Mouse (Mus musculus) limb, embryonic 12.5 days (tissue): ENCODE results near the gene Hist1h3c. TPM values are rescaled to one million over a fixed set of nuclear protein-coding genes. Genes with fewer than 3 reads are reported as not detected.
"Not testable (repeated sequence)": the region's sequence is repeated elsewhere in the genome, so short reads cannot be mapped to it uniquely, and the experiment has no call there.

Source experiments
- ATAC-seq: fragments of 200-750 bp; cut with Nextera tagmentation; 2 replicates; pipeline ENCODE4 v1.8.0; 2017; ENCODE audit warnings: low read depth, moderate TSS enrichment; ENCODE audit not compliant: insufficient number of reproducible peaks, insufficient read depth, low FRiP score, low TSS enrichment
- H3K27ac ChIP-seq: fragments of 300-500 bp; sonication (generic); 2 replicates; pipeline ENCODE4 v1.5.1; 2016; ENCODE audit warnings: mild to moderate bottlenecking, moderate library complexity
- H3K27me3 ChIP-seq: fragments of 300-500 bp; sonication (generic); 2 replicates; pipeline ENCODE4 v1.6.1; 2016; ENCODE audit warnings: mild to moderate bottlenecking, moderate library complexity
- H3K36me3 ChIP-seq: fragments of 300-500 bp; sonication (generic); 2 replicates; pipeline ENCODE4 v1.6.1; 2016; ENCODE audit warnings: mild to moderate bottlenecking, moderate library complexity
- H3K4me1 ChIP-seq: fragments of 300-500 bp; sonication (generic); replicated peaks from 2 replicates; pipeline ENCODE4 v1.6.1; 2016
- H3K4me2 ChIP-seq: fragments of 300-500 bp; sonication (generic); 2 replicates; pipeline ENCODE4 v1.6.1; 2016; ENCODE audit warnings: mild to moderate bottlenecking, moderate library complexity
- H3K4me3 ChIP-seq: fragments of 300-500 bp; sonication (generic); replicated peaks from 2 replicates; pipeline ENCODE4 v1.5.1; 2016; ENCODE audit warnings: mild to moderate bottlenecking
- H3K9ac ChIP-seq: fragments of 300-500 bp; sonication (generic); replicated peaks from 2 replicates; pipeline ENCODE4 v1.6.1; 2016; ENCODE audit warnings: mild to moderate bottlenecking, moderate library complexity
- H3K9me3 ChIP-seq: fragments of 300-500 bp; sonication (generic); 2 replicates; pipeline ENCODE4 v1.6.1; 2016; ENCODE audit warnings: mild to moderate bottlenecking, moderate library complexity
- WGBS: fragments of 180-500 bp; shearing (Covaris S2); methylation state at CpG from one replicate; pipeline ENCODE4 v1.1.7; 2016; 5-methylcytosine and 5-hydroxymethylcytosine counted together
- polyA plus RNA-seq: library from polyadenylated mRNA; unstranded; fragments of >200 nt; fragmentation: Nextera tagmentation; extraction: Ambion mirVana; gene quantifications from 2 replicates; pipeline ENCODE4 v1.2.1, GENCODE M21; 2016

Hist1h3c gene
- polyA plus RNA-seq, 1 experiment from 2014 or later = 20.7 TPM

DNA sequence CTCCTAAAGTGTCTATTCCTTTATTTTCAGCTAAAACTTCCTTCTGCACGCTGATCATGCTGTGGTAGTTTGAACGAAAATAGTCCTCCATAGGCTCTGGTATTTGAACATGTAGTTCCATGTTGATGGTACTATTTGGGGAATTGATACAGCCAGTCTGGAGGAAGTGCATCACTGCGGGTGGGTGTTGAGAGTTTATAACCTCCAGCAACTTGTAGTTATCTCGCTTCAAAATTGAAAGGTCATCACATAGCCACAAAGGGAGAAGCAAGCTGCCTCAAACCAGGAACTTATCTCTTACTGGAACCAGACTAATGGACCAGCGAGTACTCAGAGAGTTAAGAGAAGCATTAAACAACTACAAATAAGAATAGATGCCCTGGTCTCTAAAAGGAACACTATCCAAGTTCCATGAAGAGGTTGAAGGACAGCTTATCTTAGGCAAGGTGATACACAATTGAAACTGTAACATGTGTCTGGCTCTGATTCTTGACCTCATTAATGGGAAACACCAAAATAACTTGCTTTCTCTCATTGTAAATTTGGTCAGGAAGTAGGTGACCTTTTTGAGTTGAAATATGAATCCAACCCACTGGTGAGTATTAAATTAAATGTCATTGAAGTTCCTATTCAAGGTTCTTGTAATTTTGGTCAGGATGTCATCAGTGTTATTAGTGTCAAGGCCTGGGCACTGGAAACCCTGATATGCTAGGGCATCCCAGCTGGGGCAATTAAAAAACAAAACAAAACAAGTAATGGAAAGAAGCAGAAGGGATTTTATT, 28.9 kb downstream of the Hist1h3c start:
- 90% methylated on average over 5 of the region's 5 CpGs for WGBS
- 0 out of 2 replicates have a peak, but pooled peaks cover 4% of the 10 kb centered on the region for H3K4me1 ChIP-seq
- H3K9me3 ChIP-seq = no peaks in the 10 kb centered on the region
- no peaks in the 10 kb centered on the region for H3K36me3 ChIP-seq
- no peak overlapping the region for H3K4me3 ChIP-seq
- no peak overlapping the region for H3K9ac ChIP-seq
- ATAC-seq = no peak
- no peak overlapping the region for H3K27ac ChIP-seq
- no peaks in the 10 kb centered on the region for H3K27me3 ChIP-seq
- H3K4me2 ChIP-seq = no peak overlapping the region

DNA sequence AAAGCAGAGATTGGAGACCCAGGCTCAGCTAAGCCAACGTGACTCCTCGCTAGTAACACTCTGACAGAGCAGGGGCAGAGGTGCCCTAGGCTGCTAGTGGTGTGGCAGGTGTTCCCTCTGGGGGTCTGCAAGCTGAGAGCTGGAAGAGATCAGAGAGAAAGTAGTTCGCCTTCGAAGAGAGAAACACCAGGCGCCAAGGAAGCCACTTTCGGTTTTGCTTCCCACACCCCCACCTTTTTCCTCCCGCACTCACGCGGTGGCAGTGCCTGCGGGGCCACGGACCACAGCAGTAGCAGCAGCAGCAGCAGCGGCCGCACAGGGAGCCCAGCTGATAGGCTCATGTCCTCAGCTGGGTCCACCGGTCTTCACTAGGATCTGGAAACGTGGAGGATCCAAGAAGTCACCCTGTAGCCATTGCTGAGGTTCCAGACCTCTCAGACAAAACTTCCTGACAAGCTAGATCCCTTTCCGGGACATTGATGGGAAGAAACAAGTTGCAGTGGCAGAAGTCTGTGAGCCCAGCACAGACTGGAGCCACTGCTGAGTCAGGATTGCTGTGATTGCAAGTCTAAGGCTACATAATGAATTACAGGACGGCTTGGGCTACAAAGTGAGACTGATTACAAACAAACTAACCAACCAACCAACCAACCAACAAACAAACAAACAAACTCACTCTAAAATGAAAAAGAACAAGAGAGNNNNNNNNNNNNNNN, 34.9 kb downstream of the Hist1h3c start, which contains the start of gene Hfe:
Hfe (minus strand) TSS at position 481 of the 716 bp plus-strand sequence.
- H3K4me2 ChIP-seq = peak within 1 kb of the TSS; percentile 62
- H3K27ac ChIP-seq = peak within 1 kb of the TSS; percentile 67
- H3K36me3 ChIP-seq = no peaks in the 10 kb centered on the region
- peak within 1 kb of the TSS; percentile 55 for H3K9ac ChIP-seq
- H3K9me3 ChIP-seq = no peaks in the 10 kb centered on the region
- H3K4me3 ChIP-seq = peak within 1 kb of the TSS; percentile 37
- no peak for ATAC-seq
- peaks cover 27% of the 10 kb centered on the region for H3K4me1 ChIP-seq
- no peaks in the 10 kb centered on the region for H3K27me3 ChIP-seq
- under 1% methylated on average over 17 of the region's 17 CpGs for WGBS

DNA sequence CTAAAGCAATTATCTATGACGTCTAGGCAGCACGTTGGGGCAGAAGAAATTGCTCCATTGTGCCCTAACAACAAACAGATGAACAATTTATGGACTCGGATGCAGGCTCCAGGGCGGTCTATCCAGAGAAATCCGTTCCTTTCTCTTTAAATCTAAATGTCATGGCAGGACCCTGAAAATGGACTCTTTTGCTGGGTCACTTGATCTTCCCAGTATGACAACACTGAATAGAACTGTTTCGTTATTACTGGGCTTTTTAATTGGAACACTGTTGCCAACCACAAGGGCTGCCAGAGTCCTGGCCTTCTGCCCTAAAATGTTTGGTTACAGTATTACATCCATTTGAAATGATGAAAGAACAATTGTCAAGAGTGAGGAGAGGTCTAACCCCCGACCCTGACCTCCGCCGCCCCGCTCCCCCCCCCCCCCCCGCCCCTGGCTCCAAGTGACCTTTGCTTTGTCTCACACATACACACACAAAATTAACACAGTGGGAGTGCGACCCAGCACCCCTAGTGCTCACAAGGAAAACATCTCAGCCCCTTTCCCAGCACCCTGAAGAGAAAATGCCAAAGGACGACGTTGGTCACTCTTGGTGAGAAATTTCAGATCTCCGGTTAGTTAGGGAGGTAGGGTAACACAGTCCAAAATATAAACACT, 35.6 kb downstream of the Hist1h3c start:
- Histone ChIP-seq H3K4me1 (peaks cover 27% of the 10 kb centered on the region), H3K9me3 (no peaks in the 10 kb centered on the region), H3K27me3 (no peaks in the 10 kb centered on the region), H3K27ac (peak overlapping the region; percentile 67), H3K36me3 (no peaks in the 10 kb centered on the region), H3K4me3 (peak overlapping the region; percentile 37), H3K9ac (peak overlapping the region; percentile 55; the same call in 1 of the 2 replicates), H3K4me2 (peak overlapping the region; percentile 62)
- WGBS = 17% methylated on average over 11 of the region's 15 CpGs
- no peak for ATAC-seq

DNA sequence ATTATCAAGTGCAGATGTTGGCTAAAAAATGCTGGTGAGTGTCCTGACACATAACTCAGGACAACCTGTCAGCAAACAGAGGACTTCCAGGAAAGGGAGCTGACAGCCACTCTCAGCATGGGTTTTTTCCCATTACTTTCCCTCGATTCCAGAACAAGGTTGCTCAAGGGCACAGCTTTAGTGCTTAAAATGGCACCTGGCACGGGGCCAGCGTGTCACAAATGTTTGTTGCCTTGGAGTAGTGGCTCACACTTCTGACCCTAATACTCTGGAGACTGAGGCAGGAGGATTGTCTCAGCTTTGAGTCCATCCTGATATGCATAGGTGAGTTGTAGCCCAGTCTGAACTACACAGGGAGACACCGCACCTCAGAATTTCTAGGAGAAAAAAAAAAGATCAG, 36.7 kb downstream of the Hist1h3c start:
- Histone ChIP-seq H3K9me3 (no peaks in the 10 kb centered on the region), H3K4me1 (peaks cover 27% of the 10 kb centered on the region)

DNA sequence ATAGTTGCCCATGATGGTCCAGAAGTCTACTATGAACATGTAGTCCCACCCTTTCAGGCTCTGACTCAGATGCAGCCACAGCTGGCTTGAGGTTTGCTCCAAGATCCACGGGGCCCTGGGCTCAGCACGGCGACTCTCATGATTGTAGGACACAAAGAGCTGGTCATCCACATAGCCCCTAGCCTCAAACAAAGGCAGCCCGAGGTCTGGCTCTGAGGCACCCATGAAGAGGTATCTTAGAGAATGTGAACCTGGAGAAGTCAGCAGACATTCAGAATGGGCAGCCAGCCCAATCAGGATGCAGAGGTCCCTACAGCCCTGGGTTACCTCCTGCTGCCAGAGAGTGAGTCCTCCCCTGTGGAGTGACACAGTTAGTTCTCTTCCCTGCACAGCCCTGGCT, 37.4 kb downstream of the Hist1h3c start:
- no peaks in the 10 kb centered on the region for H3K9me3 ChIP-seq
- peaks cover 27% of the 10 kb centered on the region for H3K4me1 ChIP-seq
- no peaks in the 10 kb centered on the region for H3K27me3 ChIP-seq
- H3K9ac ChIP-seq = no peak overlapping the region
- H3K27ac ChIP-seq = peak overlapping the region; percentile 17; the same call in 1 of the 2 replicates
- no peak for ATAC-seq
- no peak overlapping the region for H3K4me2 ChIP-seq
- H3K4me3 ChIP-seq = no peak overlapping the region
- WGBS = 90% methylated on average over 4 of the region's 4 CpGs
- no peaks in the 10 kb centered on the region for H3K36me3 ChIP-seq

More for the DNA sequence above, 36.7 kb downstream of the Hist1h3c start:
- H3K4me2 ChIP-seq = no peak overlapping the region
- ATAC-seq = no peak
- no peaks in the 10 kb centered on the region for H3K36me3 ChIP-seq
- 55% methylated on average over 4 of the region's 4 CpGs for WGBS
- H3K9ac ChIP-seq = no peak overlapping the region
- no peaks in the 10 kb centered on the region for H3K27me3 ChIP-seq
- H3K4me3 ChIP-seq = no peak overlapping the region
- H3K27ac ChIP-seq = peak overlapping the region; percentile 7; the same call in 1 of the 2 replicates

DNA sequence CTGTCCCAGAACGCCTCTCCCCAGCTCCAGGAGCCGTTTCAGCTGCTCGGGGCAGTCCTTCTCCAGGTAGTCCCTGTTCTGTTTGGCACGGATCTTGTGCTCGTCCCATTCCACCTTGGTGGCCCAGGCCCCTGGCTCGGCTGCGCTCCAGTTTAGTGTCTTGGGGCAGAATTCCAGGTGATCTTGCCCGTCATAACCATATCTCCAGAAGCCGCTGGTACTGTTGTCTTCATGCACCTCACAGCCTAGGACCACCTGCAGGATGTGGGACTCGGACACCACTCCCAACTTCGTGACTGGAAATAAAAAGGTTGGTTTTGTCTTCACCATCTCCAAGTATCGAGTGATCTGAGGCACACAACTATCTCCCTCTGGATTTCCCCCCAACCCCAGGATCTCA, 38.6 kb downstream of the Hist1h3c start:
- no peak for ATAC-seq
- H3K9me3 ChIP-seq = no peaks in the 10 kb centered on the region

DNA sequence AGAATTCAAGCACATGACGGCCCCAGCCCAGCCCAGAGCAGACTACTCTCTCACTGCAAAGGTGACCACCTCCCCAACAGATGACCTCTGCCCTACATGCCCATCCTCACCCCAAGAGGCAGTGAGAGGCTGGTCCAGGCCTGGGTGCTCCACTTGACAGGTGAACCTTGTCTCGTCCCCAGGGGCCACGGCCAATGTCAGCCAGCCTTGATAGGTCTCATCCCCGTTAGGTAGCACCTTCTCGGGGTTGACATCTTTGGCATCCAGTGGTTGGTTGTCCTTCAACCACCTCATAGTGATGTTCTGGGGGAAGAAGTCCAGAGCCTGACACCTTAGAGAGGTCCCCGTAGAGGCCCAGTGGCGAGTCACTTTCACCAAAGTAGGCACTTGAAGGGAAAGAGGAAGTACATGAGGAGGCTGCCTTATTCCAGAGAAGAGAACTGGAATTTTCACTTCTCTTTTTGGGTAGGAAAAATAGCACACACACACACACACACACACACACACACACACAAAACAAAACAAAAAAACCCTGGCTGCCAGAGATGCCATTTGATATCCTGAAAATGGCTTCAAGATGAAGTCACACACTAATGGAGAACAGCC, 39.5 kb downstream of the Hist1h3c start:
- Histone ChIP-seq H3K9ac (no peak overlapping the region), H3K4me1 (peaks cover 28% of the 10 kb centered on the region), H3K27ac (no peak overlapping the region), H3K4me3 (no peak overlapping the region), H3K36me3 (no peaks in the 10 kb centered on the region), H3K9me3 (no peaks in the 10 kb centered on the region), H3K27me3 (no peaks in the 10 kb centered on the region), H3K4me2 (no peak overlapping the region)
- ATAC-seq = no peak
- 88% methylated on average over 7 of the region's 7 CpGs for WGBS

More for the DNA sequence above, 38.6 kb downstream of the Hist1h3c start:
- Histone ChIP-seq H3K4me2 (no peak overlapping the region), H3K27me3 (no peaks in the 10 kb centered on the region), H3K36me3 (no peaks in the 10 kb centered on the region), H3K4me1 (peaks cover 27% of the 10 kb centered on the region), H3K27ac (no peak overlapping the region), H3K9ac (no peak overlapping the region), H3K4me3 (no peak overlapping the region)
- 90% methylated on average over 12 of the region's 12 CpGs for WGBS

DNA sequence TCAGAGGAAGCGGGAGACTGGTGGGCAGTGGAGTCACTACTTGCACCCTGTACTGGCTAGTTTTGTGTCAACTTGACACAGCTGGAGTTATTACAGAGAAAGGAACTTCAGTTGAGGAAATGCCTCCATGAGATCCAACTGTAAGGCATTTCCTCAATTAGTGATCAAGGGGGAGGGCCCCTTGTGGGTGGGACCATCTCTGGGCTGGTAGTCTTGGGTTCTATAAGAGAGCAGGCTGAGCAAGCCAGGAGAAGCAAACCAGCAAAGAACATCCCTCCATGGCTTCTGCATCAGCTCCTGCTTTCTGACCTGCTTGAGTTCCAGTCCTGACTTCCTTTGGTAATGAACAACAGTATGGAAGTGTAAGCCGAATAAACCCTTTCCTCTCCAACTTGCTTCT, 42.6 kb downstream of the Hist1h3c start:
- H3K9ac ChIP-seq, H3K27me3 ChIP-seq, H3K4me3 ChIP-seq, H3K9me3 ChIP-seq, H3K36me3 ChIP-seq, ATAC-seq, H3K4me2 ChIP-seq, H3K27ac ChIP-seq: not testable (repeated sequence)
- peaks cover 10% of the 10 kb centered on the region for H3K4me1 ChIP-seq
- 86% methylated on average over 2 of the region's 2 CpGs for WGBS

DNA sequence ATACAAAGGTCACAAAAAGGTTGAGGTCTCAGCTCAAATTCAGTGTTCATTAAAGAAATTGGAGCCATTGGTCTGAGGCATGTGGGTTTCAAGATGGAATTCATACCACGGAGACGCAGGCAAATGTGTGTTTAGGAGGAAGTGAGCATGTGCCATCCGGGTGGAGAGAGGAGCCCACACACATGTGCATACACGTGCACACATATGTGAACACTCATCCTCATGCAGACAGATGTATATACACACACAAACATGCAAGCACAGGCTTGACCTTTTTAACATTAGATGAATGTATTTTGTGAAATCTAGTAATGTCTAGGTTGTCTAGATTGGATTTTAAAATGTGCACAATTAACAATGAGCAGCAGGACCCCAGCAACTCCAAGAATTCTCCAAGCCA, 43.2 kb downstream of the Hist1h3c start:
- ATAC-seq = no peak
- Histone ChIP-seq H3K9ac (no peak overlapping the region), H3K4me2 (no peak overlapping the region), H3K4me1 (peaks cover 10% of the 10 kb centered on the region), H3K4me3 (no peak overlapping the region), H3K27ac (no peak overlapping the region), H3K36me3 (no peaks in the 10 kb centered on the region), H3K27me3 (no peaks in the 10 kb centered on the region), H3K9me3 (no peaks in the 10 kb centered on the region)
- 76% methylated on average over 4 of the region's 4 CpGs for WGBS

DNA sequence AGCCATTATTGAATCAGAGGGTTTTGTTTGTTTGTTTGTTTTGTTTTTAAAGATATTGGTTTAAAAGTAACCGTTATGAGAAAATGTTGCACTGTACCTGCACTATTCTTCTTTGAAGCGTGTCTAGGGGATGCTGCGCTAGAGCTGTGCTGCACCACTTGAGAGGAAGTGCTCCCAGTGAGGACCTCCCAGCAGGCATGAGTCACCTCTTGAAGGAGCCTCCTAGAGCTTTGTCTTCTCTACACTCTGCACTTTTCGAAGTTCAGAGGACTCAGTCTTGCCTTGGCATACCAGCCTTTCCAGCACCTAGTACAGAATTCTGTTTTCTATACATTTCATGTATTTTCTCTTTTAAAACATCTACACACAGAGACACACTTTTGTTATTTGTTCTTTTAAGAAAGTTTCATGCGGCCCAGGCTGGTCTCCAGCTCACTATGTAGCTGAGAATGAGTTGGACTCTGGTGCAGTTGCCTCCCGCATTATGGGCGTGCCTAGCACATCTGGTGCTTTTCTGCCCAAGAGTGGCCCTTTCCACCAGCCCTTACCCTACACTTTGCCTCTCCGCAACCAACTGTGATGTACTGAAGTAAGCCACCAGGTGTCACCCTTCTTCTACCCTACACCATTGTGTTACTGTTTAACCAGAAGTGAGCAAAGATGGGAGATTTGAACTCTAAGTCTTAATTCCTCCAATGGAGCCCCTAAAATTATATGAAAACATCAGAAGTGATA, 44.4 kb downstream of the Hist1h3c start:
- peak; percentile 77 for ATAC-seq
- Histone ChIP-seq H3K27ac (peak overlapping the region; percentile 50; the same call in 1 of the 2 replicates), H3K36me3 (no peaks in the 10 kb centered on the region), H3K4me3 (no peak overlapping the region), H3K9me3 (no peaks in the 10 kb centered on the region), H3K27me3 (no peaks in the 10 kb centered on the region), H3K4me2 (no peak overlapping the region), H3K4me1 (peaks cover 13% of the 10 kb centered on the region), H3K9ac (0 out of 2 replicates have a peak overlapping the region, but pooled peaks have one; percentile 18)
- WGBS = 38% methylated on average over 8 of the region's 8 CpGs
